In the genomic region with DNA sequence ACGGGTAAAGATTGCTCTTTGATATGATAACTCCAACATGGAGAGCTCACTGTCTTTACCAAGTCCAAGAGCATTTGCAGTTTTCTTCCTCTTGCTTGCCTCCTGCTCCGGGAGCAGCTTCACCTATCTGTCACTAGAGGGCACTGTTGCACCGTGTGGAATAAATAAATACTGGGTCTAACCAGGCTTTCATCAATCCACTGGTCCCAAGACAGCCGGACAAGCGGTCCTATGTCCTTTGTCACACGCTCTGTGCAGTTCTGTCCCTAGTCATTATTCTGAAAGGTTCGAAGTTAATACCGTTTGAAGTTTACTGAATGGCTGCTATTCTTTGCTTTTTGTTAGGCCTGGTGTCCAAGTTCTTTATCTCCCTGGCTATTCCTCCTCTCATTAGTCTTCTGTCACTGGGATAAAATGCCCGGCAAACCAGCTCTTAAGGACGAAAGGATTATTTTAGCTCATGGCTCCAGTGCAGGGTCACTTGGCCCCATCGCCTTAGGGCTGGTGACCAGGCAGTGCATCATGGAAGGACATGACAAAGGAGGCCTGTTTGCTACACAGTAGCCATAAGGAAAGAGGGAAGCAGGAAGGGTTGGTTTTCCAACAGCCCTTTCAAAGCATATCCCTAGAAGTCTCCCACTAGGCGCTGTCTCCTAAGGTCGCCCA, we compare ENCODE assay signal across 9 mouse cellular contexts. TPM values are rescaled to one million over a fixed set of nuclear protein-coding genes. Genes with fewer than 3 reads are reported as not detected.
A peak's percentile ranks its signal among the peaks of the same experiment; 100 is the strongest.
DNase-seq lines count a peak whose midpoint lies in the region; ATAC-seq lines count a peak whose summit lies in the region.
"Had no signal": no experiment of that assay in that cellular context is flagged by ENCODE, and none has a peak within 500 bp of the region (broad histone marks: within the 10 kb centered on the region; RNA-seq: fewer than 3 reads in every experiment).

No protein-coding gene starts in this region.

- no peak overlapping the region for H3K4me3 ChIP-seq in embryonic facial prominence, embryonic 10.5 days
- H3K4me3 ChIP-seq in heart, embryonic 12.5 days, result no peak overlapping the region
- H3K4me3 ChIP-seq in limb, embryonic 13.5 days, result no peak overlapping the region
- no peak overlapping the region for H3K4me3 ChIP-seq in stomach, embryonic 15.5 days (replicated peaks)
- H3K4me3 ChIP-seq: erythroblast, embryonic 14.5 days had no signal

- no peak overlapping the region for H3K4me2 ChIP-seq in heart, embryonic 12.5 days
- H3K4me2 ChIP-seq in limb, embryonic 13.5 days (replicated peaks), result no peak overlapping the region
- no peak overlapping the region for H3K4me2 ChIP-seq in stomach, embryonic 15.5 days

- no peak overlapping the region for H3K27ac ChIP-seq in embryonic facial prominence, embryonic 10.5 days (replicated peaks)
- no peak overlapping the region for H3K27ac ChIP-seq in heart, embryonic 12.5 days (ENCODE audit: poor library complexity, severe bottlenecking)
- no peak overlapping the region for H3K27ac ChIP-seq in limb, embryonic 13.5 days
- no peak overlapping the region for H3K27ac ChIP-seq in stomach, embryonic 15.5 days

- DNase-seq in CD4-positive helper T cell, adult 2 months (ENCODE audit: low read depth, low spot score), result peak; percentile 72
- peak; percentile 38 for DNase-seq in adrenal gland, adult 8-10 months
- DNase-seq in embryonic facial prominence, embryonic 10.5 days (ENCODE audit: low spot score), result peak; percentile 74
- peak; percentile 79 for DNase-seq in kidney, adult 9 months
- DNase-seq in naive thymus-derived CD4-positive, alpha-beta T cell, adult 2 months (ENCODE audit: low read depth), result peak; percentile 79

- peaks cover 27% of the 10 kb centered on the region for H3K27me3 ChIP-seq in embryonic facial prominence, embryonic 10.5 days (replicated peaks; ENCODE audit: low read depth, poor library complexity, severe bottlenecking)
- no peaks in the 10 kb centered on the region for H3K27me3 ChIP-seq in heart, embryonic 12.5 days (replicated peaks)
- peaks cover 13% of the 10 kb centered on the region; the same call in 1 of the 2 replicates for H3K27me3 ChIP-seq in limb, embryonic 13.5 days
- H3K27me3 ChIP-seq in stomach, embryonic 15.5 days (replicated peaks), result no peaks in the 10 kb centered on the region

- no peaks in the 10 kb centered on the region for H3K36me3 ChIP-seq in embryonic facial prominence, embryonic 10.5 days (replicated peaks)
- H3K36me3 ChIP-seq in heart, embryonic 12.5 days, result no peaks in the 10 kb centered on the region
- H3K36me3 ChIP-seq in limb, embryonic 13.5 days, result no peaks in the 10 kb centered on the region
- no peaks in the 10 kb centered on the region for H3K36me3 ChIP-seq in stomach, embryonic 15.5 days

- peak; percentile 46; the same call in 1 of the 2 replicates for ATAC-seq in heart, embryonic 12.5 days (ENCODE audit: insufficient number of reproducible peaks, low FRiP score)
- 0 out of 2 replicates have a peak, but pooled peaks have one; percentile 62 for ATAC-seq in limb, embryonic 13.5 days (ENCODE audit: low FRiP score, low read depth)
- 0 out of 2 replicates have a peak, but pooled peaks have one; percentile 33 for ATAC-seq in stomach, embryonic 15.5 days (ENCODE audit: insufficient read depth, low FRiP score, low read depth)

- WGBS in embryonic facial prominence, embryonic 10.5 days, result 20% methylated on average over 13 of the region's 13 CpGs
- 24% methylated on average over 13 of the region's 13 CpGs for WGBS in heart, embryonic 12.5 days
- WGBS in limb, embryonic 13.5 days, result 33% methylated on average over 13 of the region's 13 CpGs
- 24% methylated on average over 13 of the region's 13 CpGs for WGBS in stomach, embryonic 15.5 days

- 0 out of 2 replicates have a peak overlapping the region, but pooled peaks have one; percentile 29 for H3K9ac ChIP-seq in heart, embryonic 12.5 days
- H3K9ac ChIP-seq in limb, embryonic 13.5 days, result no peak overlapping the region
- no peak overlapping the region for H3K9ac ChIP-seq in stomach, embryonic 15.5 days

- no peaks in the 10 kb centered on the region for H3K9me3 ChIP-seq in embryonic facial prominence, embryonic 10.5 days
- H3K9me3 ChIP-seq in heart, embryonic 12.5 days (replicated peaks), result 0 out of 2 replicates have a peak, but pooled peaks cover 4% of the 10 kb centered on the region
- H3K9me3 ChIP-seq in limb, embryonic 13.5 days, result no peaks in the 10 kb centered on the region
- H3K9me3 ChIP-seq in stomach, embryonic 15.5 days, result no peaks in the 10 kb centered on the region

- peaks cover 11% of the 10 kb centered on the region; the same call in 1 of the 2 replicates for H3K4me1 ChIP-seq in embryonic facial prominence, embryonic 10.5 days
- H3K4me1 ChIP-seq in heart, embryonic 12.5 days (replicated peaks), result peaks cover 8% of the 10 kb centered on the region; the same call in 1 of the 2 replicates
- H3K4me1 ChIP-seq in limb, embryonic 13.5 days, result no peaks in the 10 kb centered on the region
- H3K4me1 ChIP-seq in stomach, embryonic 15.5 days, result no peaks in the 10 kb centered on the region

RNA-seq across cellular contexts. Expression of a gene that starts 35.5 kb away (rescaled TPM):
- total RNA-seq in adrenal gland, adult 8-10 months (2022), result 1 to 10 TPM in 2 of 4 experiments, under 1 TPM in 2; 0.17 to 1.2 (median 0.63) TPM
- polyA plus RNA-seq in embryonic facial prominence, embryonic 10.5 days (2016; fragmentation: Nextera tagmentation; extraction: Ambion mirVana), result 0.12 and 0.18 TPM in 2 replicates
- polyA plus RNA-seq in heart, embryonic 12.5 days (2016; fragmentation: Nextera tagmentation; extraction: Ambion mirVana), result 0.19 and 0.57 TPM in 2 replicates
- polyA plus RNA-seq in limb, embryonic 13.5 days (2015; fragmentation: Nextera tagmentation; extraction: Ambion mirVana), result 1.7 and 2.4 TPM in 2 replicates
- polyA plus RNA-seq in stomach, embryonic 15.5 days (2015; fragmentation: Nextera tagmentation; extraction: Ambion mirVana), result 2.3 and 2.9 TPM in 2 replicates
- polyA plus RNA-seq: erythroblast, embryonic 14.5 days had no signal

RNA-seq across cellular contexts. Expression of a gene that starts 35.6 kb away (rescaled TPM):
- under 1 TPM in 3 of 4 experiments, not detected in 1; 0.19 to 0.32 (median 0.24) TPM for total RNA-seq in adrenal gland, adult 8-10 months (2022)
- 0.55 and 0.72 TPM in 2 replicates for polyA plus RNA-seq in embryonic facial prominence, embryonic 10.5 days (2016; fragmentation: Nextera tagmentation; extraction: Ambion mirVana)
- 65.0 and 65.8 TPM in 2 replicates for polyA plus RNA-seq in heart, embryonic 12.5 days (2016; fragmentation: Nextera tagmentation; extraction: Ambion mirVana)
- polyA plus RNA-seq in limb, embryonic 13.5 days (2015; fragmentation: Nextera tagmentation; extraction: Ambion mirVana), result 0.98 and 1.0 TPM in 2 replicates
- polyA plus RNA-seq in stomach, embryonic 15.5 days (2015; fragmentation: Nextera tagmentation; extraction: Ambion mirVana), result 1.2 and 1.7 TPM in 2 replicates

Comparison
In these comparisons a context has a peak if more than half of its experiments do, and no peak if none do; other contexts are left out.
1. RNA of a gene that starts 35.6 kb away (polyA plus RNA-seq): 65.0 to 65.8 TPM in heart, embryonic 12.5 days; 1.2 to 1.7 TPM in stomach, embryonic 15.5 days, 0.98 to 1.0 TPM in limb, embryonic 13.5 days and 0.55 to 0.72 TPM in embryonic facial prominence, embryonic 10.5 days; every median in the first group is over 10 times any median in the second.
2. Peak in every context shown above with its lines, with median percentiles within 50 percentile points of each other: DNase-seq and ATAC-seq.